Mouse (Mus musculus): ENCODE results near the gene Irgm1. TPM values are rescaled to one million over a fixed set of nuclear protein-coding genes. Genes with fewer than 3 reads are reported as not detected.
"Not testable (repeated sequence)": the region's sequence is repeated elsewhere in the genome, so short reads cannot be mapped to it uniquely, and the experiment has no call there.

Gene Irgm1
- polyA plus RNA-seq, 1 experiment from 2014 or later, result 1.9 TPM

DNA sequence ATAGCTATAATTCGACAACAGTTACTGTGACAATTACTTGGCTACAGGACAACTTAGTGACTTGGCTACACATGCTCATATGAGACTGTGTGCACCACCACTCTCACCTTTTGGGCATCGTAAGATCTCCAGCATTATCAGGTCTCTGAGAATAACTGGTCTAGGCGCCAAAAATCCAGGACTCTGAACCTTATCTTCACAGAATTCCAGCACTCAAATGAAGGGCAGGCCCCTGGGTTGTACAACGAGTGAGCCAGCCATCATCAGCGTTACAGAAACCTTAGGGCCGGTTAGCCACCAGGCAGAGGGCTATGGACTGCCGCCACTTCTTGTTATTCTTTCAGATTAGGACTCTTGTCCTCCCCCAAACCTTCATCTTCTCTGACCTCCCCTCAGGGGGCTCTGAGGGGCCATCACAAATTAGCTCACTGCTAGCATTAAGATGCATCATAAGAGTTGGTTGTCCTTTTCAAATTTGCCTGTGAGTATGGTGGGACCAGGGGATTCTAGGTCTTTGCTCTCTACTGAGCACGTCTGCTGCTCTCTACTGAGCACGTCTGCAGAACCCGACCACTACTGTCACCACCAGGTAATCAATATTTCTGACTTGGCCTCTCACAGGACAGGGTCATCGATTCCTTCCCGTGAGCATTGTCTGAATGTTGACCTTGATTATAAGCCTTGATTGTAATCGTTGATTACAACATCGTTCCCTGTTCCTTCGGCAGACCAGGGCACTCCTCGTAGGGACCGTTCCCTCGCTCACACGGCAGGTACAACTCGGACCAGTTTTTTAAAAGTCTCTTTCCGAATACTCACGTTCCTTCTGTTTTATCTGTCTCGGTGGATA, 18.6 kb downstream of the Irgm1 start:
- peak overlapping the region; percentile 56 for H3K27ac ChIP-seq (replicated peaks)

GRCm38 (mm10) chr11:48852190-48852589, 19.3 kb downstream of the Irgm1 start:
- no peaks in the 10 kb centered on the region for H3K9me3 ChIP-seq
- peak overlapping the region; percentile 83; the same call in 1 of the 2 replicates for H3K4me2 ChIP-seq (replicated peaks)
- peaks cover 31% of the 10 kb centered on the region for H3K4me1 ChIP-seq
- peak overlapping the region; percentile 64 for H3K4me3 ChIP-seq
- H3K27ac ChIP-seq (replicated peaks), result no peak overlapping the region
- no peaks in the 10 kb centered on the region for H3K27me3 ChIP-seq
- no peak for ATAC-seq (replicated peaks)
- WGBS, result 73% methylated on average over 4 of the region's 4 CpGs
- H3K9ac ChIP-seq (replicated peaks), result no peak overlapping the region
- H3K36me3 ChIP-seq, result no peaks in the 10 kb centered on the region

More for the DNA sequence above, 18.6 kb downstream of the Irgm1 start:
- peak; percentile 24 for ATAC-seq (replicated peaks)
- H3K4me3 ChIP-seq, result peak overlapping the region; percentile 64
- H3K27me3 ChIP-seq, result no peaks in the 10 kb centered on the region
- H3K9me3 ChIP-seq, result no peaks in the 10 kb centered on the region
- H3K4me2 ChIP-seq (replicated peaks), result peak overlapping the region; percentile 83
- no peaks in the 10 kb centered on the region for H3K36me3 ChIP-seq
- H3K9ac ChIP-seq (replicated peaks), result peak overlapping the region; percentile 51
- WGBS, result 9% methylated on average over 23 of the region's 23 CpGs
- H3K4me1 ChIP-seq, result peaks cover 36% of the 10 kb centered on the region

DNA sequence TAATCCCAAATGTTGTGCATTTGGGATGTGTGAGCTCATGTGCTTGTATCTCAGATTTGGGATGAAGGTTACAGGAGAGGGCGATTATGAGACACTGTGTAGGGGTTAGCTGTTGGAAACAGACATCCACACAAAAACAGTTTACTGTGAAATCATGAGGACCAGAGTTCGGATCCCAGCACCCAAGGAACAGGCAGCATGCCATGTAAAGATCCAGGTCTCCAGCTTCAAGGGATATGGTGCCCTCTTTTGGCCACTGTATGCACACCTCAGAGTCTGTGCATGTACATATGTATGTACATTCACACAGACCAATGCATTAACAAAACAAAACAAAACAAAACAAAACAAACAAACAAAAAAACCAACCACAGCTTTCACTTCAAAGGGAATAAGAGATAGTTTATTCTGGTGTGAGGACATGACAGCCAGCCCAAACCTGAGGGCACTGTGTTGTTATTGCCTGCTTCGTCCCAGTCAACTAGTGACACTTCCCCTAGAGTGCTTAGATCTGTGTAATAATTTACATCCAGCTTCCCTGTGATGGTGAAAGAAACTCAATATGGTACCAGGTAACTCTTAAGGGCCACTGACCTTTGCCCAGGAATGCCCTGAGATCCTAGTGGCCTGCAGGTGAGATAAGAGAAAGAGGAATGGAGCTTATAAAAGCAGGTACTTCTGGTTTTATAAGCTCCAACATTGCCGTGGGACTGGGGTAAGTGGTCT, 20.1 kb downstream of the Irgm1 start:
- ATAC-seq (replicated peaks), result no peak
- no peak overlapping the region for H3K27ac ChIP-seq (replicated peaks)
- 85% methylated on average over 4 of the region's 4 CpGs for WGBS
- H3K4me3 ChIP-seq, result no peak overlapping the region
- H3K4me2 ChIP-seq (replicated peaks), result no peak overlapping the region
- peaks cover 30% of the 10 kb centered on the region for H3K4me1 ChIP-seq
- H3K9me3 ChIP-seq, result no peaks in the 10 kb centered on the region
- no peaks in the 10 kb centered on the region for H3K36me3 ChIP-seq
- H3K9ac ChIP-seq (replicated peaks), result no peak overlapping the region
- H3K27me3 ChIP-seq, result no peaks in the 10 kb centered on the region

- H3K27ac ChIP-seq (replicated peaks), result no peak overlapping the region
- H3K9me3 ChIP-seq, result no peaks in the 10 kb centered on the region
- H3K4me2 ChIP-seq (replicated peaks), result no peak overlapping the region
- no peaks in the 10 kb centered on the region for H3K36me3 ChIP-seq
- peaks cover 27% of the 10 kb centered on the region for H3K4me1 ChIP-seq
- H3K9ac ChIP-seq (replicated peaks), result no peak overlapping the region
- no peak overlapping the region for H3K4me3 ChIP-seq
- no peak for ATAC-seq (replicated peaks)
- WGBS, result 50% methylated on average over 2 of the region's 2 CpGs
- H3K27me3 ChIP-seq, result no peaks in the 10 kb centered on the region
Observed at GRCm38 (mm10) chr11:48850240-48850639, 21.2 kb downstream of the Irgm1 start.

DNA sequence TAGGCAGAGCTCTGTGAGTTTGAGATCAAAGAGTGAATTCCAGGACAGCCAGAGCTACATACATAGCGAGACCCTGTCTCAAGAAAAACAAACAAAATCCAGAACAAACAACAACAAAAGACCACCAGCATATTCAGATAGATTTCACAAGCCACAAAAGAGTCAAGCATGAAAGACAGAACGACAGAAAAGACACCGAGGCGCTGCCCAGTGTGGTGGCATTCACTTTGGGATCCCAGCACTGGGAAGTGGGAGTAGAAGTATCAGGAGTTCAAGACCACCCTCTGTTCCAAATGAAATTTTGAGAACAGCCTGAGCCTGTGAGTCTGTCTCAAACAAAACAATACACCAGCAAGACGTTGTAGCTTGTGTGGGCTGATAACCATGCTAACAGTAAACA, 24.6 kb downstream of the Irgm1 start:
- Histone ChIP-seq H3K4me1 (no peaks in the 10 kb centered on the region), H3K9ac (replicated peaks) (no peak overlapping the region), H3K27me3 (no peaks in the 10 kb centered on the region), H3K36me3 (no peaks in the 10 kb centered on the region), H3K9me3 (no peaks in the 10 kb centered on the region), H3K27ac (replicated peaks) (no peak overlapping the region), H3K4me3 (no peak overlapping the region), H3K4me2 (replicated peaks) (no peak overlapping the region)
- WGBS, result 71% methylated on average over 5 of the region's 5 CpGs
- ATAC-seq (replicated peaks), result no peak

GRCm38 (mm10) chr11:48846362-48846761, 25.1 kb downstream of the Irgm1 start:
- ATAC-seq (replicated peaks); H3K27ac ChIP-seq (replicated peaks); H3K36me3 ChIP-seq; H3K9me3 ChIP-seq; H3K27me3 ChIP-seq; H3K4me3 ChIP-seq; H3K4me2 ChIP-seq (replicated peaks); H3K4me1 ChIP-seq; H3K9ac ChIP-seq (replicated peaks): not testable (repeated sequence)
- 81% methylated on average over 2 of the region's 2 CpGs for WGBS

DNA sequence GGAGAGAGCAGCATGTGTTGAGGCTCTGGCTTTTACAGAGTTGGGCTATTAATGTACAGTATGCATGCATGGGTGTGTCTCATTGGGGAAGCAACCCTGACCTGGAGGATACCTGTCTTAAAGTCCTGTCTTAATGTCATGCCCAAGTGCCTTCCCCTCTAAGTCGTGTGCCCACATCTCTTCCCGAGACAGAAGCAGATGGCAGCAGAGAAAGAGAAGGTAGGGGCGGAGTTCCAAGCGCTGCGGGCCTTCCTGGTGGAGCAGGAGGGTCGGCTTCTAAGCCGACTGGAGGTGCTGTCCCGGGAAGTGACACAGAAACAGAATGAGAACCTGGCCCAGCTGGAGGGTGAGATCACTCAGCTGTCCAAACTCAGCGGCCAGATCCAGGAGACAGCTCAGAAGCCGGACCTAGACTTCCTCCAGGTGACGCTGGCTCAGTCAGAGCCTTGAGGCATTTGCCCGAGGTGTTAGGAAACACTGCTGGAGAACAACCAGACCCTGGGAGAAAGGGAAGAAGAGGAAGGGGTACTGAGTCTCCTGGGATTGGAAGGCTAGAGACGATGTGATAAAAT, 26.2 kb downstream of the Irgm1 start:
- H3K9ac ChIP-seq (replicated peaks), result no peak overlapping the region
- H3K4me2 ChIP-seq (replicated peaks), result no peak overlapping the region
- no peaks in the 10 kb centered on the region for H3K4me1 ChIP-seq
- no peaks in the 10 kb centered on the region for H3K27me3 ChIP-seq
- ATAC-seq (replicated peaks), result no peak
- H3K4me3 ChIP-seq, result no peak overlapping the region
- no peaks in the 10 kb centered on the region for H3K9me3 ChIP-seq
- WGBS, result 44% methylated on average over 13 of the region's 13 CpGs
- no peaks in the 10 kb centered on the region for H3K36me3 ChIP-seq
- H3K27ac ChIP-seq (replicated peaks), result no peak overlapping the region

GRCm38 (mm10) chr11:48844309-48844708, 27.2 kb downstream of the Irgm1 start:
- Histone ChIP-seq H3K4me2 (replicated peaks) (no peak overlapping the region), H3K9ac (replicated peaks) (no peak overlapping the region), H3K9me3 (no peaks in the 10 kb centered on the region), H3K36me3 (no peaks in the 10 kb centered on the region), H3K27me3 (no peaks in the 10 kb centered on the region), H3K4me3 (no peak overlapping the region), H3K27ac (replicated peaks) (no peak overlapping the region), H3K4me1 (no peaks in the 10 kb centered on the region)
- ATAC-seq (replicated peaks), result no peak
- WGBS, result 55% methylated on average over 6 of the region's 6 CpGs

DNA sequence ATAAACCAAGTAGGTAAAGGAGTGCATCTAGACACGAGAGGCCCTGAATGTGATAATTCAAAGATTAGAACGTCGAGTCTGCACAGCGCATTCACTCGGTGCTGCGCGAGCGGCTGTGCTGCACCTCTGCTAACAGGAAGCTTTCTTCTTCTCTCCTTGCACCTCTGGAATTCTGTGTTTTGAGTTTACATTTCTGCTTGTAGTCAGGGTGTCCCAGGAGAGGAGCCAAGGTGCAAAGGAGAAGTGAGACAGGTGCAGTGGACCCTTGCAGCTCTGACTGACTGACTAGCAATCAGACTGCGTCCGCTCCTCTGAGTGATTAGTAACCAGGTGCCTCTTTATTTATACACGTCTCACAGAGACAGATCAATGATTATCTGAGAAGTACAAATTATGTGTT, 28.3 kb downstream of the Irgm1 start:
- no peaks in the 10 kb centered on the region for H3K27me3 ChIP-seq
- WGBS, result 82% methylated on average over 11 of the region's 11 CpGs

DNA sequence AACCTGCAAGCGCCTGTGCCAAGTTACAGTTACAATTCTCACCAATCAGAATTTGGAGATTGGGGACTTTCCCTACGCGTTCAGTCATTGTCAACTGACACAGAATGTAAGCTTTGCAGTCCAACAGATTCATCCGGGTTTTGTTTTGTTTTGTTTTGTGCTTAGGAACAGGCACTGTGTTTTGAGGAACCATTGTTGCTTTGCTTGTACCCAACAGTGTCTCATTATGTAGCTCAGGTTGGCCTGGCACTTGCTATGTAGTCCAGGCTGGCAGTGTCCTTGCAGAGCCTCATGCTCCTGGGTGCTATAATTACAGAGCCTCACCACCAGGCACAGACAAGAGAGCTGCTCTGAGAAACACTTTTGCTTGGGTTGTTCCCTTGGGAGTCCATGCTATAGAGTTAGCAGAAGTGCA, 29.1 kb downstream of the Irgm1 start:
- Histone ChIP-seq H3K27ac (replicated peaks) (no peak overlapping the region), H3K4me1 (peaks cover 7% of the 10 kb centered on the region), H3K36me3 (no peaks in the 10 kb centered on the region), H3K9me3 (no peaks in the 10 kb centered on the region), H3K4me3 (no peak overlapping the region), H3K4me2 (replicated peaks) (no peak overlapping the region), H3K9ac (replicated peaks) (no peak overlapping the region), H3K27me3 (no peaks in the 10 kb centered on the region)
- no peak for ATAC-seq (replicated peaks)
- WGBS, result 82% methylated on average over 4 of the region's 4 CpGs

More for the DNA sequence above, 28.3 kb downstream of the Irgm1 start:
- Histone ChIP-seq H3K9me3 (no peaks in the 10 kb centered on the region), H3K4me3 (no peak overlapping the region), H3K4me1 (peaks cover 5% of the 10 kb centered on the region), H3K9ac (replicated peaks) (no peak overlapping the region), H3K36me3 (no peaks in the 10 kb centered on the region), H3K4me2 (replicated peaks) (no peak overlapping the region), H3K27ac (replicated peaks) (no peak overlapping the region)
- no peak for ATAC-seq (replicated peaks)

GRCm38 (mm10) chr11:48841213-48841612, 30.3 kb downstream of the Irgm1 start:
- ATAC-seq (replicated peaks), result no peak
- H3K27ac ChIP-seq (replicated peaks), result no peak overlapping the region
- no peaks in the 10 kb centered on the region for H3K27me3 ChIP-seq
- peaks cover 14% of the 10 kb centered on the region for H3K4me1 ChIP-seq
- no peaks in the 10 kb centered on the region for H3K9me3 ChIP-seq
- no peak overlapping the region for H3K4me3 ChIP-seq
- no peaks in the 10 kb centered on the region for H3K36me3 ChIP-seq
- WGBS, result 85% methylated on average over 5 of the region's 5 CpGs
- H3K9ac ChIP-seq (replicated peaks), result no peak overlapping the region
- no peak overlapping the region for H3K4me2 ChIP-seq (replicated peaks)

DNA sequence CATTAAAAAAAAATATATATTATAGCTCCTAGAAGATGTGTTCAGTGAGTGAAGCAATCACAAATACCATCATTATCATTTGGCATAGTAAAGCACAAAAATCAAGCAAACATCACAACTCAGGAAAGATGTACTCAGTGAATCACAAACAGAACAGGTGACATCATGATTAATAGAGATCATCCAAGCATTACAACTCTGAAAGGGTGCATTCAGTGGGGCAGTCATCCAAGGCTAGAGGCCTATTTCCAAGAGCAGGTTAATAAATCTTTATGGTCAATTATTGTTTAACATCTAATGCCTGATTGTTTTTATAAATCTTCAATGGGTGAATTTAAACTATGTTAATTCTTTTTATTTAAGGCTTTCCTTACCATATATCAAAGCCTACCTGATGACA, 30.7 kb downstream of the Irgm1 start:
- Histone ChIP-seq H3K36me3 (no peaks in the 10 kb centered on the region), H3K27ac (replicated peaks) (no peak overlapping the region), H3K4me1 (peaks cover 14% of the 10 kb centered on the region), H3K9ac (replicated peaks) (no peak overlapping the region), H3K4me3 (no peak overlapping the region), H3K9me3 (no peaks in the 10 kb centered on the region), H3K4me2 (replicated peaks) (no peak overlapping the region), H3K27me3 (no peaks in the 10 kb centered on the region)
- no peak for ATAC-seq (replicated peaks)
